Mouse (Mus musculus) neutrophil, adult 5-6 weeks (primary cell): ENCODE data around the gene Map3k6. TPM values are rescaled to one million over a fixed set of nuclear protein-coding genes. Genes with fewer than 3 reads are reported as not detected.

ENCODE experiments used
- ATAC-seq: fragments of 151-379, 151-347 bp; 2 replicates; pipeline ENCODE4 v1.8.0; 2017; ENCODE audit warnings: mild to moderate bottlenecking, moderate TSS enrichment; ENCODE audit not compliant: insufficient number of reproducible peaks, poor library complexity, low FRiP score, severe bottlenecking; ENCODE audit errors: extremely low read depth
- total RNA-seq: library from RNA; stranded (forward); fragments of 200-1000 nt; gene quantifications from 2 replicates; pipeline ENCODE4 v1.2.3, GENCODE M21; 2017

The Map3k6 gene
- total RNA-seq, 1 experiment from 2014 or later = 1.0 TPM

DNA sequence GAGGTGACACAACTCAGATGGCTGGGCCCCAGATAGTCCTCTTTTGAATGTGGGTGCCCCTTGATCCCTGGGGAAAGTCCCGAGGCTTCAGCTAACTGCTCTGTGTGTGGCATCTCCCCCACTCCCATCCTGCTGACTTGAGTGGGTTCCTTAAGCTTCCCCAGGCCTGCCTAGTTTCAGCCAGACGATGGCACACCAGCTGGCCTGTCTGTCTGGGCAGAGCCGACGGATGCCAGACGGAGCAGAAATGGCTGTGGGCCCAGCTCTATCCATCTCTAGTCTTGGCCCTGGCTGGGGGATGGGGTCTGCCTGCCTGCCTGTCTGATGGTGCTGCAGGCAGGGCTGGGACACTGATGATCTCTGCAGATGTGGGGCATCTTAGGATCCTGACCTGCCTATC lies 59.1 kb downstream of the Map3k6 start:
- ATAC-seq = no peak

DNA sequence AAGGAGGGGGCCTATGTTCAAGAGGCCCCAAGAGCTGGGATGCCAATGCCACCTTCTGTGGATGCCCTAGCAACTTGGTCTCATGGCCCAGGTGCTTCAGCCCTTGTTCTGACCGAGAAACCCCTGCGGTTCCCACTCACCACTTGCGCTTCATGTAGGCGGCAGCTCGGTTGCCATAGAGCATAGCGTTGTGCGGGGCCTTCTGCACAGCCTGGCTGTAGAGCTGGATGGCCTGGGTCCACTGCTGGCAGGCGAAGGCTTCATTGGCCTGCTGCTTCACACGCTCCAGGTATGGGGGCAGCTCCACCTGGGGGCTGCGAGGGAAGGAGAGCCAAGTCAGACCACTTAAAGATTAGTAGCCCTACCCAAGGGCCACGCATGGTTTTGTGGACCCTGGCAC lies 59.8 kb downstream of the Map3k6 start:
- no peak for ATAC-seq

DNA sequence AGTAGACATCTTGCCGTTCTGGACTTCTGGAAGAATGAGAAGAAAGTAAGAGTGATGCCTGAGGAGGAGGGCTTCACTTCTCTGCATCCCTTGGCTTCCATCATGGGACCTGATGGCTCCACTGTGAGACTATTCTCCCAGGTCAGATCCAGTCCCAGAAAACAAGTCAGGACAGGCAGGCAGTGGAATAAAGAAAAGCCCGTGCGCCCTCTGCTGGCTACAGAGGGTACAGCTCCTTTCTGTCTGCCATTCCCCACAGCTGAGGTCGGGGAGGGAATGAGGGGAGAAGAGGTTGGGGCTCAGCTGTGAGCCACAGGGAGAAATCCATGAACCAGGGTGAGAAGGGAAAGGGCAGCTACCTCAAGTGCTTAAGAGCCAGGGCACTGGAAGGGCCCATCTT lies 61.2 kb downstream of the Map3k6 start:
- ATAC-seq = no peak

Other genes with a start within 250 kb of the Map3k6 start
- 9.1 and 13.5 TPM in 2 replicates for gene Ahdc1, start 229.6 kb upstream of the Map3k6 start, total RNA-seq
- gene Wasf2, start 110.3 kb upstream of the Map3k6 start, total RNA-seq = 89.1 and 105 TPM in 2 replicates
- 2.9 TPM in 1 of 2 replicates, not detected in the other for gene Cd164l2, start 28.7 kb upstream of the Map3k6 start, total RNA-seq
- not detected in 2 replicates for gene Gpr3, start 28.3 kb upstream of the Map3k6 start, total RNA-seq
- gene Sytl1, start 22.3 kb downstream of the Map3k6 start, total RNA-seq = 2.9 and 5.0 TPM in 2 replicates
- 17.1 and 18.0 TPM in 2 replicates for gene Tmem222, start 37.0 kb downstream of the Map3k6 start, total RNA-seq
- 23.0 and 26.6 TPM in 2 replicates for gene Wdtc1, start 112.7 kb downstream of the Map3k6 start, total RNA-seq
- gene Slc9a1, start 128.9 kb downstream of the Map3k6 start, total RNA-seq = 15.8 and 22.7 TPM in 2 replicates
- 0.12 TPM in 2 replicates for gene Tent5b, start 239.3 kb downstream of the Map3k6 start, total RNA-seq